Mouse (Mus musculus) olfactory bulb, adult 2 months (tissue): ENCODE results near the gene Dync1li2.

Experiments
- CTCF ChIP-seq: fragments of 200-500 bp; IDR thresholded peaks from 2 replicates; pipeline ENCODE4 v1.5.1; 2012; ENCODE audit warnings: low read depth, mild to moderate bottlenecking, low read length, moderate library complexity; ENCODE audit not compliant: insufficient read depth
- POLR2A ChIP-seq: fragments of 200-500 bp; IDR thresholded peaks from 2 replicates; pipeline ENCODE4 v1.6.1; 2012; ENCODE audit warnings: mild to moderate bottlenecking, low read depth, low read length, moderate library complexity; ENCODE audit not compliant: insufficient read depth

DNA sequence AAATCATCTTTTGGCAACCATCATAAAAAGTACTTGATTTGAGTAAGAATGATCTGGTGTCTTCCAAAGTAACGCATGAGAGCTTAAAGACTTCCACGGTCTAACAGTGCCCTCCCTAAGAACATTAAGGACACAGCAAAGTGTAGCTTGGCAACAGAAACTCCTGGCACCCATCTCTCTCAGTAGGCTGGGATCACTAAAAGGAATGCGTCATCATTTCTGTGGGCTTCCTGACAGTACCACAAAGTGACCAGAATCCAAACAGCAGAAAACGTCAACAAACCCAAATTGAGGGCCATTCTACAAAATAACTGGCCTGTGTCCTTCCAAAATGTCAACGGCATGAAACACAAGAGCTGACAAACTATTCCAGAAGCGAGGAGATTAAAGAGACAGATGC is 72.8 kb downstream of the Dync1li2 start:
- no peak for TF ChIP-seq CTCF
- TF ChIP-seq POLR2A = no peak
